Mouse (Mus musculus) ES-E14 (cell line): ENCODE results near the gene Pde9a.

Experiments
- CHD2 ChIP-seq: IDR thresholded peaks from 2 replicates; pipeline ENCODE4 v1.6.1; 2014; ENCODE audit warnings: mild to moderate bottlenecking, low read depth, low read length, inconsistent platforms
- HCFC1 ChIP-seq: IDR thresholded peaks from 2 replicates; pipeline ENCODE4 v1.6.1; 2012; ENCODE audit warnings: low read length, inconsistent platforms, borderline replicate concordance; ENCODE audit not compliant: insufficient read depth
- MAFK ChIP-seq: IDR thresholded peaks from 2 replicates; pipeline ENCODE4 v1.6.1; 2014; ENCODE audit warnings: mild to moderate bottlenecking, low read depth, low read length, inconsistent platforms; ENCODE audit not compliant: insufficient read depth
- ZC3H11A ChIP-seq: IDR thresholded peaks from 2 replicates; pipeline ENCODE4 v1.6.1; 2012; ENCODE audit warnings: low read depth, mild to moderate bottlenecking, inconsistent platforms, low read length, borderline replicate concordance
- ZNF384 ChIP-seq: IDR thresholded peaks from 2 replicates; pipeline ENCODE4 v1.6.1; 2012; ENCODE audit warnings: low read depth, low read length, inconsistent platforms

DNA sequence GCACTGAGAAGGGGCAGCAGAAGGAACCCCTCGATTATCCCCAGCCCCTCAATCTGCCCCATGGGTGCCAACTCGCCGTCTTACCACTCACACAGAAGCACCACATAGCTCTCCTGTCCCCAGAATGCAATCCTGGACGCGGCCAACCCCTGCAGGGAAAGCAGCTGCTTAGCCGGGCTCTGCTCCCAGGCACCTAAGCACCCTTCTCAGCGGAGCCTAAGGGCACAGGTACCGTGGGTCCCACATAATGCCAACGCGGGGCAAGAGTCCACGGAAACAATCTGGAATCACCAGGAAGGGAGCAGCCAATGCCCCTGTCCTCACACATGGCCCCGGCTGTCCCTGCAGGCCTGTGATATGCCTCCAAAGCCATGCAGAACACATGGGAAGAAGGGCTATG, 113.7 kb downstream of the Pde9a start:
- TF ChIP-seq CHD2, result no peak
- no peak for TF ChIP-seq HCFC1
- no peak for TF ChIP-seq ZC3H11A
- no peak for TF ChIP-seq ZNF384
- TF ChIP-seq MAFK, result no peak
